Mouse (Mus musculus): Measurements from ENCODE around the gene Elf2.

The Elf2 gene

GRCm38 (mm10) chr3:51277201-51278150, 63.0 kb downstream of the Elf2 start:
- peak; percentile 76 for DNase-seq

- peak; percentile 68 for DNase-seq
Measured at GRCm38 (mm10) chr3:51276421-51277111, 63.9 kb downstream of the Elf2 start.

- peak; percentile 96 for DNase-seq
Measured at GRCm38 (mm10) chr3:51275956-51276398, 64.5 kb downstream of the Elf2 start.

- DNase-seq, result no peak
Measured at GRCm38 (mm10) chr3:51270069-51270817, 70.2 kb downstream of the Elf2 start.

- no peak for DNase-seq
Measured at GRCm38 (mm10) chr3:51268434-51268833, 72.0 kb downstream of the Elf2 start.

GRCm38 (mm10) chr3:51262942-51263341, 77.5 kb downstream of the Elf2 start:
- DNase-seq, result no peak

GRCm38 (mm10) chr3:51258070-51258469, 82.4 kb downstream of the Elf2 start:
- DNase-seq, result no peak

GRCm38 (mm10) chr3:51256450-51256849, 84.0 kb downstream of the Elf2 start:
- DNase-seq, result no peak

GRCm38 (mm10) chr3:51254784-51255183, 85.7 kb downstream of the Elf2 start:
- DNase-seq, result no peak

GRCm38 (mm10) chr3:51252689-51253402, 87.6 kb downstream of the Elf2 start:
- DNase-seq, result no peak

- no peak for DNase-seq
Measured at GRCm38 (mm10) chr3:51252223-51252622, 88.2 kb downstream of the Elf2 start.

GRCm38 (mm10) chr3:51251057-51251456, 89.4 kb downstream of the Elf2 start:
- DNase-seq, result no peak

- DNase-seq, result no peak
Measured at GRCm38 (mm10) chr3:51249866-51250265, 90.6 kb downstream of the Elf2 start.

GRCm38 (mm10) chr3:51249460-51249859, 91.0 kb downstream of the Elf2 start:
- no peak for DNase-seq

GRCm38 (mm10) chr3:51248600-51248999, 91.9 kb downstream of the Elf2 start:
- DNase-seq, result no peak

- DNase-seq, result no peak
Measured at GRCm38 (mm10) chr3:51247704-51248103, 92.8 kb downstream of the Elf2 start.

GRCm38 (mm10) chr3:51239541-51239940, 100.9 kb downstream of the Elf2 start:
- no peak for DNase-seq

- DNase-seq, result no peak
Measured at GRCm38 (mm10) chr3:51238515-51238914, 101.9 kb downstream of the Elf2 start.

GRCm38 (mm10) chr3:51234752-51235055, 105.8 kb downstream of the Elf2 start:
- DNase-seq, result no peak

- DNase-seq, result peak; percentile 77
Measured at GRCm38 (mm10) chr3:51233918-51234751, 106.3 kb downstream of the Elf2 start.

- no peak for DNase-seq
Measured at GRCm38 (mm10) chr3:51233474-51233873, 107.0 kb downstream of the Elf2 start.

Data from cerebellum, adult 8-10 months (tissue).